Mouse (Mus musculus) forebrain, embryonic 14.5 days (tissue): Measurements from ENCODE around the gene Slc44a1. TPM values are rescaled to one million over a fixed set of nuclear protein-coding genes. Genes with fewer than 3 reads are reported as not detected.

Experiments
- ATAC-seq: fragments of 200-750 bp; cut with Nextera tagmentation; 2 replicates; pipeline ENCODE4 v1.8.0; 2017; ENCODE audit warnings: mild to moderate bottlenecking, moderate library complexity
- DNase-seq: peaks from one replicate; pipeline ENCODE4 v3.0.0-alpha.2; 2015; ENCODE audit warnings: low spot score
- H3K27ac ChIP-seq: fragments of 300-500 bp; sonication (generic); 2 replicates; pipeline ENCODE4 v1.5.1; 2014; ENCODE audit warnings: low read depth, mild to moderate bottlenecking, control low read depth, low read length, moderate library complexity
- H3K27me3 ChIP-seq: fragments of 300-500 bp; sonication (generic); replicated peaks from 2 replicates; pipeline ENCODE4 v1.6.1; 2014; ENCODE audit warnings: low read length, control low read depth, mixed read lengths; ENCODE audit not compliant: control insufficient read depth, insufficient read depth
- H3K36me3 ChIP-seq: fragments of 300-500 bp; sonication (generic); 2 replicates; pipeline ENCODE4 v1.6.1; 2014; ENCODE audit warnings: low read length, control low read depth; ENCODE audit not compliant: control insufficient read depth, insufficient read depth
- H3K4me1 ChIP-seq: fragments of 300-500 bp; sonication (generic); 2 replicates; pipeline ENCODE4 v1.6.1; 2014; ENCODE audit warnings: antibody characterized with exemption, low read length, control low read depth; ENCODE audit not compliant: control insufficient read depth, insufficient read depth
- H3K4me2 ChIP-seq: fragments of 300-500 bp; sonication (generic); 2 replicates; pipeline ENCODE4 v1.6.1; 2014; ENCODE audit warnings: mild to moderate bottlenecking, control low read depth, low read length
- H3K4me3 ChIP-seq: fragments of 300-500 bp; sonication (generic); 2 replicates; pipeline ENCODE4 v1.5.1; 2014; ENCODE audit warnings: low read depth, low read length, control low read depth
- H3K9ac ChIP-seq: fragments of 300-500 bp; sonication (generic); 2 replicates; pipeline ENCODE4 v1.6.1; 2014; ENCODE audit warnings: mild to moderate bottlenecking, low read length, control low read depth, moderate library complexity
- H3K9me3 ChIP-seq: fragments of 300-500 bp; sonication (generic); replicated peaks from 2 replicates; pipeline ENCODE4 v1.6.1; 2016; ENCODE audit warnings: low read length, control low read depth, mixed read lengths; ENCODE audit not compliant: control insufficient read depth
- WGBS: fragments of 180-500 bp; shearing (Covaris S2); extraction: QIAGEN DNeasy Blood & Tissue Kit; methylation state at CpG from one replicate; pipeline ENCODE4 v1.1.7; 2014; 5-methylcytosine and 5-hydroxymethylcytosine counted together
- polyA plus RNA-seq: library from polyadenylated mRNA; unstranded; fragments of >200 nt; fragmentation: Nextera tagmentation; extraction: Ambion mirVana; gene quantifications from 2 replicates; pipeline ENCODE4 v1.2.1, GENCODE M21; 2014

The Slc44a1 gene
- polyA plus RNA-seq, 1 experiment from 2014 or later, result 12.1 TPM

DNA sequence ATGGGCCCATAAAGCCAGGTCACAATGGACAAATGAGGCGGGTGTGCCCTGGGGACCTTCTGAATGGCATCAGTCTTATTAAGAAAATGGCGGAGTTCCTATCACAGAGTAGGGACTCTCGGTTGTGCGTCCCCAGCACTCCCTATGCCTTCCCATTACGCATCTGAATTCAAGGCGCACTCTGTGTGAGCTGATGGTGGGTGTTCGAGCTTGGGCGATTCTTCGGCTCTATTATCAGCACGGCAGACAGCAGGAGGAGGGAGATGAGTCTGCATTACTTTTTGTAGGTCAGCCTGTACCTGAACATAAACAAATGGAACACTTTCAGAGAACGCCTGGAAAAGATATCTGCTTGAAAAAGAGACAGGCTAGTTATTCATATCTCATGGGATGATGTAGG, 151.3 kb downstream of the Slc44a1 start:
- H3K27ac ChIP-seq, result no peak overlapping the region
- 90% methylated on average over 11 of the region's 11 CpGs for WGBS
- no peak for DNase-seq

GRCm38 (mm10) chr4:53591941-53592340, 151.7 kb downstream of the Slc44a1 start:
- no peaks in the 10 kb centered on the region for H3K27me3 ChIP-seq
- ATAC-seq, result no peak
- peak; percentile 21 for DNase-seq
- no peak overlapping the region for H3K27ac ChIP-seq
- H3K4me1 ChIP-seq, result no peaks in the 10 kb centered on the region; the same call in 1 of the 2 replicates
- no peak overlapping the region for H3K4me3 ChIP-seq
- no peak overlapping the region for H3K4me2 ChIP-seq
- no peaks in the 10 kb centered on the region for H3K36me3 ChIP-seq
- H3K9me3 ChIP-seq, result no peaks in the 10 kb centered on the region
- whole genome bisulfite sequencing, result 77% methylated on average over 8 of the region's 8 CpGs
- H3K9ac ChIP-seq, result no peak overlapping the region

More for the DNA sequence above, 151.3 kb downstream of the Slc44a1 start:
- no peaks in the 10 kb centered on the region for H3K36me3 ChIP-seq
- no peaks in the 10 kb centered on the region for H3K27me3 ChIP-seq
- H3K9ac ChIP-seq, result no peak overlapping the region
- ATAC-seq, result no peak
- no peak overlapping the region for H3K4me3 ChIP-seq
- H3K4me1 ChIP-seq, result no peaks in the 10 kb centered on the region; the same call in 1 of the 2 replicates
- no peaks in the 10 kb centered on the region for H3K9me3 ChIP-seq
- no peak overlapping the region for H3K4me2 ChIP-seq

DNA sequence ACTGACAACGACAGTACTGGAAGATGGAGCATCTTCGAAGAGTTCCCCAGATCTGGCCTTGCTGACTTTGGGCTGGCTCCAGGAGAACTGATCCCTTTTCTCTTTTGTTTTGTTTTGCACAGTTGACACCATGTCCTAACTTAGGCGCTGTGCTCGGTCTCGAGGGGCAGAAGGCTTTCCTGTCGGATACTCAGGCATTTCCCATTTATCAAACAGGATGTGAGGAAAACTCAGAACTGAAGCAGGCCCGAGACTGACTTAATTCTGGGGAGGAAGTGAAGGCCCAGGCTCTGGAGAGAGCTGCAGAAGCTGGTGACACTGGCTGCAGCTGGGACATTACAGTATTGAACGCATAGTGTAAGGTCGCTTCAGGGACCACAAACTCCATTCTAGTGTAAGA, 152.2 kb downstream of the Slc44a1 start:
- H3K4me3 ChIP-seq, result no peak overlapping the region
- H3K27ac ChIP-seq, result no peak overlapping the region
- WGBS, result 91% methylated on average over 9 of the region's 9 CpGs
- no peaks in the 10 kb centered on the region for H3K9me3 ChIP-seq
- H3K9ac ChIP-seq, result no peak overlapping the region
- no peaks in the 10 kb centered on the region for H3K36me3 ChIP-seq
- DNase-seq, result no peak
- H3K4me1 ChIP-seq, result no peaks in the 10 kb centered on the region; the same call in 1 of the 2 replicates
- no peak overlapping the region for H3K4me2 ChIP-seq
- no peak for ATAC-seq
- no peaks in the 10 kb centered on the region for H3K27me3 ChIP-seq

GRCm38 (mm10) chr4:53594204-53594603, 154.0 kb downstream of the Slc44a1 start:
- Histone ChIP-seq H3K4me3 (no peak overlapping the region), H3K9me3 (no peaks in the 10 kb centered on the region), H3K27me3 (no peaks in the 10 kb centered on the region), H3K36me3 (no peaks in the 10 kb centered on the region), H3K4me2 (no peak overlapping the region), H3K9ac (no peak overlapping the region), H3K4me1 (no peaks in the 10 kb centered on the region; the same call in 1 of the 2 replicates), H3K27ac (no peak overlapping the region)
- 38% methylated on average over 4 of the region's 4 CpGs for WGBS
- peak; percentile 55 for ATAC-seq
- peak; percentile 87 for DNase-seq

GRCm38 (mm10) chr4:53595246-53596062, 155.2 kb downstream of the Slc44a1 start:
- Histone ChIP-seq H3K27me3 (no peaks in the 10 kb centered on the region), H3K9me3 (no peaks in the 10 kb centered on the region), H3K4me2 (no peak overlapping the region), H3K36me3 (no peaks in the 10 kb centered on the region), H3K4me1 (no peaks in the 10 kb centered on the region; the same call in 1 of the 2 replicates), H3K9ac (no peak overlapping the region), H3K27ac (no peak overlapping the region), H3K4me3 (no peak overlapping the region)
- ATAC-seq (peak; percentile 38), DNase-seq (peak; percentile 24)
- whole genome bisulfite sequencing, result 71% methylated on average over 12 of the region's 12 CpGs

DNA sequence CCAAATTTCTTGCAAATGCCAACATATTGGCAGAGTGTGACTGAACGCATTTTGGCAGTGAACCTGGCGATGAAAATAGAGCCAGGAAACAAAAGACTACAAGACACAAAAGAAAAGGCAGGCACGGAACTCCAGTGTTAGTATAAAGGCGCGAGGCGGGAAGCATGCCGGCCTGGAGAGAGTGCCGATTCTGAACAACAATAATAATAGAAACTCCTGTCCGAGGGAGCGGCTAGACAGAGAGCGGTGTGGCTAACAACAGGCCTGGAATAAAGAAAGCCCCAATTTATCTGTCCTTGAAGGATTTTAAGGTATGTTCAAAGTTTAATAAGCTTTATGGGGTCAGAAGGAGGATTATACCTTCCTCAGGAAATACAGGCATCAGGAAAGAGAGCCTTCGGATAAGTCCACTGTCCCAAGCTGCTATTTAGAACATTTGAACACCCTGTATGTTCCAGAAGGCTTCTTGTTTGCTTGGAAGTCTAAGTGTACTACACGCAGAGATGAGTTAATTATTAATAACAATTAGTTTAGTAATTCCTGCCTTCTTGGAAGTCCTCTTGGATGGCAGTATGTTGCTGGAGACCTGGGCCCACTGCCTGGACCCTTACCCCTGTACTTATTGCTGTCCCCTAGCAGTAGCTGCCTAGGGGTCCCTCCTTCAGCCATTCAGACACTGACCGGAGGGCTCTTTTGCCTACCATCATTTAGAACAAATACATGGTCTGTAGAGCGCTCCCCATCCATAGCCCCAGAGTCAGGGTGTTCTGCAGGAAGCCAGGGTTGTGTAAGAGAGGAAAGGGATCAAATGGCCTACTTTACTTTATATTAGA, 156.1 kb downstream of the Slc44a1 start:
- ATAC-seq (no peak), DNase-seq (peak; percentile 10)
- WGBS, result 35% methylated on average over 15 of the region's 15 CpGs
- no peaks in the 10 kb centered on the region; the same call in 1 of the 2 replicates for H3K4me1 ChIP-seq
- no peaks in the 10 kb centered on the region for H3K9me3 ChIP-seq
- H3K27ac ChIP-seq, result no peak overlapping the region
- H3K36me3 ChIP-seq, result no peaks in the 10 kb centered on the region
- no peak overlapping the region for H3K9ac ChIP-seq
- no peaks in the 10 kb centered on the region for H3K27me3 ChIP-seq
- H3K4me2 ChIP-seq, result no peak overlapping the region
- H3K4me3 ChIP-seq, result no peak overlapping the region

DNA sequence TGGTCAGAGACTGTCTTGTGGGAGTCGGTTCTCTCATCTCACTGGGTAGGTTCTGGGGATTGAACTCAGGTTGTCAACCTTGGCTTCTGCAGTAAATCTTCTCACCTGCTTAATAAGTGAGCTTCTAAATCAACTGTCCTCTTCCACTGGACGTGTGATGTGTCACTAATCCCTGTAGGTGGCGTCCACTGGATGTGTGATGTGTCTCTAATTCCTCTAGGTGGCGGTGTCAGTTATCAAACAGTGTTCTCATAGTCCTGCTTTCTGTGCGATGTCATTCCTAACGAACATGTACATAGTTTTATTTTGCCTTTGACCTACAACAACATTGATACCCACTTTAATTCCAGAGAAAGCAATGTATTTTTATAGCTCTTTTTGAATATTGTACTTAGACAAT, 160.2 kb downstream of the Slc44a1 start:
- Histone ChIP-seq H3K4me2 (no peak overlapping the region), H3K36me3 (no peaks in the 10 kb centered on the region), H3K9me3 (no peaks in the 10 kb centered on the region), H3K4me3 (no peak overlapping the region), H3K27ac (no peak overlapping the region), H3K27me3 (no peaks in the 10 kb centered on the region), H3K9ac (no peak overlapping the region), H3K4me1 (no peaks in the 10 kb centered on the region; the same call in 1 of the 2 replicates)
- ATAC-seq (no peak), DNase-seq (peak; percentile 67)
- 36% methylated on average over 6 of the region's 6 CpGs for WGBS

DNA sequence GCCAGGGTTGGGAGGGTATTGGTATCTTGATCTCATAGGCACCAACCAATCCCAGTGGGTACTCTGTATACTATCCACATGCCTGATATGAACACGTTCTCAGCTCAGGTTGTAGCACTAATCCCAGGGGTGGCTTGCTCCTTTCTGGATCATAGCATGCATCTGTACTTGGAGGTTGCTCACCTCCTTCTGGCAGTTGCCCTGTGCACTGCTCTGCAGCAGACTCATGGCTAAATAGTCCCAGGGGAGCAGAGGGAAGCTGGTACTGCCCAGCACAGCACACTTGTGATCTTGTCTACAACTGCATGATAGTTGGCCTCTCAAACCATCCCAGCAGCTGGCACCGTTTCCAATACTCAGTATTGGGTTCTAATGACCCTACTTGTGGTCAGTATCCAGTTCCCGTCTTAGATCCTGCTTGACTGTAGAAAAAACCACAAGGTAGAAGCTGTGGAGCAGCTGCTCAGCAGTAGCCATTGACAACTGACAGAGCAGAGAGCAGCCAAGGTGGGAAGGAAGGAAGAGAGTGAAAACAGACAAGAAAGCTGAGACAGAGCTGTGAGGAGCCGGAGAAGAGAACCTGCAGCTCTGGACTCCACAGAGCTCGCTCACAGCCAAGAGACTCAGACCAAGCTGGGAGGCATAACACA, 174.5 kb downstream of the Slc44a1 start:
- no peak for DNase-seq
- 92% methylated on average over 5 of the region's 5 CpGs for WGBS
- Histone ChIP-seq H3K9me3 (no peaks in the 10 kb centered on the region), H3K4me2 (no peak overlapping the region), H3K36me3 (no peaks in the 10 kb centered on the region), H3K27me3 (no peaks in the 10 kb centered on the region), H3K9ac (no peak overlapping the region), H3K27ac (no peak overlapping the region), H3K4me3 (no peak overlapping the region), H3K4me1 (no peaks in the 10 kb centered on the region)
- ATAC-seq, result no peak
